Mouse (Mus musculus) heart, embryonic 15.5 days (tissue): Measurements from ENCODE around the gene Olfr1358. TPM values are rescaled to one million over a fixed set of nuclear protein-coding genes. Genes with fewer than 3 reads are reported as not detected.

Experiments used
- microRNA-seq: library from miRNA; unstranded; fragments of <30 nt; microRNA quantifications from one replicate; pipeline ENCODE4, GENCODE M21; 2016
- polyA plus RNA-seq: library from polyadenylated mRNA; unstranded; fragments of >200 nt; fragmentation: Nextera tagmentation; extraction: Ambion mirVana; gene quantifications from 2 replicates; pipeline ENCODE4 v1.2.1, GENCODE M21; 2015

The Olfr1358 gene
- polyA plus RNA-seq, 1 experiment from 2014 or later = not detected

Small RNA genes within 50 kb of the gene (microRNA-seq; reads per million reads assigned to microRNA genes)
- gene Gm27541 = not detected

Other genes starting within 250 kb of the Olfr1358 start
- 54.2 and 67.6 TPM in 2 replicates for gene Agpat3, start 164.9 kb upstream of the Olfr1358 start, polyA plus RNA-seq
- gene Rrp1, start 104.4 kb upstream of the Olfr1358 start, polyA plus RNA-seq = 202 and 247 TPM in 2 replicates
- 114 and 160 TPM in 2 replicates for gene Cstb, start 91.8 kb upstream of the Olfr1358 start, polyA plus RNA-seq
- gene Pdxk, start 52.5 kb upstream of the Olfr1358 start, polyA plus RNA-seq = 4.6 and 8.7 TPM in 2 replicates
- 65.4 and 71.5 TPM in 2 replicates for gene Ilvbl, start 56.9 kb downstream of the Olfr1358 start, polyA plus RNA-seq
- 13.0 and 14.8 TPM in 2 replicates for gene Syde1, start 74.5 kb downstream of the Olfr1358 start, polyA plus RNA-seq
- gene Olfr1357, start 100.6 kb downstream of the Olfr1358 start, polyA plus RNA-seq = not detected in 2 replicates
- not detected in 2 replicates for gene Casp14, start 200.9 kb downstream of the Olfr1358 start, polyA plus RNA-seq
- gene Ccdc105, start 235.6 kb downstream of the Olfr1358 start, polyA plus RNA-seq = not detected in 2 replicates